Mouse (Mus musculus) forebrain, postnatal 0 days (tissue): ENCODE data around the gene Mafk. TPM values are rescaled to one million over a fixed set of nuclear protein-coding genes. Genes with fewer than 3 reads are reported as not detected.

Source experiments
- ATAC-seq: fragments of 200-750 bp; cut with Nextera tagmentation; 2 replicates; pipeline ENCODE4 v1.8.0; 2017; ENCODE audit warnings: mild to moderate bottlenecking, moderate library complexity
- DNase-seq: peaks from one replicate; pipeline ENCODE4 v3.0.0-alpha.2; 2015
- H3K27ac ChIP-seq: fragments of 300-500 bp; sonication (generic); 2 replicates; pipeline ENCODE4 v1.5.1; 2014; ENCODE audit warnings: low read depth, mild to moderate bottlenecking, antibody characterized with exemption, low read length, moderate library complexity, mixed read lengths
- H3K27me3 ChIP-seq: fragments of 300-500 bp; sonication (generic); 2 replicates; pipeline ENCODE4 v1.6.1; 2014; ENCODE audit warnings: mild to moderate bottlenecking, low read length, mixed read lengths; ENCODE audit not compliant: insufficient read depth
- H3K36me3 ChIP-seq: fragments of 300-500 bp; sonication (generic); 2 replicates; pipeline ENCODE4 v1.6.1; 2014; ENCODE audit warnings: mild to moderate bottlenecking, moderate library complexity; ENCODE audit not compliant: insufficient read depth
- H3K4me1 ChIP-seq: fragments of 300-500 bp; sonication (generic); 2 replicates; pipeline ENCODE4 v1.6.1; 2014; ENCODE audit warnings: antibody characterized with exemption; ENCODE audit not compliant: insufficient read depth
- H3K4me2 ChIP-seq: fragments of 300-500 bp; sonication (generic); 2 replicates; pipeline ENCODE4 v1.6.1; 2014; ENCODE audit warnings: low read depth, mild to moderate bottlenecking, moderate library complexity
- H3K4me3 ChIP-seq: fragments of 300-500 bp; sonication (generic); 2 replicates; pipeline ENCODE4 v1.5.1; 2014; ENCODE audit warnings: low read depth, low read length, mixed read lengths
- H3K9ac ChIP-seq: fragments of 300-500 bp; sonication (generic); 2 replicates; pipeline ENCODE4 v1.6.1; 2014; ENCODE audit warnings: mild to moderate bottlenecking
- H3K9me3 ChIP-seq: fragments of 300-500 bp; sonication (generic); 2 replicates; pipeline ENCODE4 v1.6.1; 2016; ENCODE audit warnings: low read length
- CTCF ChIP-seq: sonication (generic); IDR thresholded peaks from 2 replicates; pipeline ENCODE4 v1.5.1; 2016; ENCODE audit warnings: antibody characterized with exemption, control low read depth, low read depth
- WGBS: fragments of 180-500 bp; shearing (Covaris S2); extraction: QIAGEN DNeasy Blood & Tissue Kit; methylation state at CpG from one replicate; pipeline ENCODE4 v1.1.7; 2014; 5-methylcytosine and 5-hydroxymethylcytosine counted together
- polyA plus RNA-seq: library from polyadenylated mRNA; unstranded; fragments of >200 nt; fragmentation: Nextera tagmentation; extraction: Ambion mirVana; gene quantifications from 2 replicates; pipeline ENCODE4 v1.2.1, GENCODE M21; 2015
- total RNA-seq: library from RNA; depleted of rRNA; stranded (reverse); fragments of >200 nt; gene quantifications from 2 replicates; pipeline ENCODE4 v1.2.3, GENCODE M21; 2014

Gene Mafk
- total and polyA plus RNA-seq, 2 experiments from 2014 or later, result 9.6 to 23.2 TPM

- no peak overlapping the region for H3K4me3 ChIP-seq
- H3K9ac ChIP-seq, result no peak overlapping the region
- ATAC-seq (no peak), DNase-seq (no peak)
- H3K27ac ChIP-seq, result no peak overlapping the region
- H3K4me1 ChIP-seq, result no peaks in the 10 kb centered on the region
- 67% methylated on average over 2 of the region's 2 CpGs for WGBS
- H3K36me3 ChIP-seq, result peaks cover 95% of the 10 kb centered on the region
- H3K4me2 ChIP-seq, result no peak overlapping the region
- TF ChIP-seq CTCF, result no peak
- no peaks in the 10 kb centered on the region for H3K27me3 ChIP-seq
- H3K9me3 ChIP-seq, result no peaks in the 10 kb centered on the region
Observed at GRCm38 (mm10) chr5:139756586-139756985, 34.7 kb upstream of the Mafk start.

GRCm38 (mm10) chr5:139758096-139758495 lies 33.2 kb upstream of the Mafk start:
- no peaks in the 10 kb centered on the region for H3K27me3 ChIP-seq
- no peak overlapping the region for H3K9ac ChIP-seq
- H3K4me2 ChIP-seq, result no peak overlapping the region
- H3K4me3 ChIP-seq, result no peak overlapping the region
- no peaks in the 10 kb centered on the region for H3K4me1 ChIP-seq
- no peaks in the 10 kb centered on the region for H3K9me3 ChIP-seq
- 82% methylated on average over 16 of the region's 16 CpGs for WGBS
- TF ChIP-seq CTCF, result no peak
- H3K27ac ChIP-seq, result no peak overlapping the region
- no peak for DNase-seq
- no peak for ATAC-seq
- peaks cover 96% of the 10 kb centered on the region for H3K36me3 ChIP-seq

GRCm38 (mm10) chr5:139764296-139764695 lies 27.0 kb upstream of the Mafk start:
- TF ChIP-seq CTCF, result peak; percentile 63
- H3K9ac ChIP-seq, result no peak overlapping the region
- DNase-seq (no peak), ATAC-seq (no peak)
- H3K4me2 ChIP-seq, result no peak overlapping the region
- H3K36me3 ChIP-seq, result peaks cover 98% of the 10 kb centered on the region
- no peaks in the 10 kb centered on the region for H3K4me1 ChIP-seq
- H3K27ac ChIP-seq, result no peak overlapping the region
- H3K27me3 ChIP-seq, result no peaks in the 10 kb centered on the region
- H3K9me3 ChIP-seq, result no peaks in the 10 kb centered on the region
- H3K4me3 ChIP-seq, result no peak overlapping the region
- 73% methylated on average over 11 of the region's 11 CpGs for WGBS

GRCm38 (mm10) chr5:139768216-139768615 lies 23.1 kb upstream of the Mafk start:
- ATAC-seq, result no peak
- H3K9me3 ChIP-seq, result no peaks in the 10 kb centered on the region
- no peak overlapping the region for H3K4me2 ChIP-seq
- no peak for TF ChIP-seq CTCF
- WGBS, result over 99% methylated on average over 8 of the region's 8 CpGs
- peaks cover 96% of the 10 kb centered on the region for H3K36me3 ChIP-seq
- no peak for DNase-seq
- H3K9ac ChIP-seq, result no peak overlapping the region
- H3K4me3 ChIP-seq, result no peak overlapping the region
- H3K27me3 ChIP-seq, result no peaks in the 10 kb centered on the region
- no peak overlapping the region for H3K27ac ChIP-seq
- H3K4me1 ChIP-seq, result no peaks in the 10 kb centered on the region

- Histone ChIP-seq H3K4me3 (peak within 1 kb of the TSS; percentile 93), H3K9me3 (no peaks in the 10 kb centered on the region), H3K9ac (peak within 1 kb of the TSS; percentile 87), H3K27me3 (no peaks in the 10 kb centered on the region), H3K27ac (peak within 1 kb of the TSS; percentile 45), H3K4me2 (peak within 1 kb of the TSS; percentile 90), H3K36me3 (peaks cover 35% of the 10 kb centered on the region), H3K4me1 (no peaks in the 10 kb centered on the region)
- DNase-seq (peak; percentile 96), ATAC-seq (peak; percentile 99)
- TF ChIP-seq CTCF, result peak; percentile 98
- 1% methylated on average over 55 of the region's 55 CpGs for WGBS
Observed at GRCm38 (mm10) chr5:139775216-139775926, 15.9 kb upstream of the Mafk start, which contains the start of gene Ints1. TSS of gene Ints1 (minus strand) at chr5:139775674.

GRCm38 (mm10) chr5:139776966-139777365 lies 14.3 kb upstream of the Mafk start:
- TF ChIP-seq CTCF, result no peak
- Histone ChIP-seq H3K36me3 (peaks cover 19% of the 10 kb centered on the region), H3K9me3 (no peaks in the 10 kb centered on the region), H3K4me3 (no peak overlapping the region), H3K27me3 (no peaks in the 10 kb centered on the region), H3K27ac (no peak overlapping the region), H3K9ac (no peak overlapping the region), H3K4me1 (no peaks in the 10 kb centered on the region), H3K4me2 (no peak overlapping the region)
- ATAC-seq (no peak), DNase-seq (no peak)
- WGBS, result 81% methylated on average over 5 of the region's 5 CpGs

GRCm38 (mm10) chr5:139781406-139781805 lies 9.9 kb upstream of the Mafk start:
- ATAC-seq (no peak), DNase-seq (no peak)
- Histone ChIP-seq H3K36me3 (no peaks in the 10 kb centered on the region), H3K9ac (no peak overlapping the region), H3K27me3 (no peaks in the 10 kb centered on the region), H3K4me2 (no peak overlapping the region), H3K4me3 (no peak overlapping the region), H3K4me1 (no peaks in the 10 kb centered on the region), H3K9me3 (no peaks in the 10 kb centered on the region), H3K27ac (no peak overlapping the region)
- WGBS, result 83% methylated on average over 8 of the region's 8 CpGs
- TF ChIP-seq CTCF, result no peak
